Mouse (Mus musculus) activated CD4-positive, CD25-positive, alpha-beta regulatory T cell (primary cell): ENCODE results near the gene Zfp184. TPM values are rescaled to one million over a fixed set of nuclear protein-coding genes. Genes with fewer than 3 reads are reported as not detected.

Experiments used
- polyA plus RNA-seq, 2 experiments: library from polyadenylated mRNA; unstranded; fragments of 100-300 nt; shearing (Covaris generic); gene quantifications; one replicate each; pipeline ENCODE4 v1.2.1; 2017

The Zfp184 gene
- polyA plus RNA-seq: under 1 TPM in 1 of 2 experiments, not detected in 1; 0.09 TPM

GRCm38 (mm10) chr13:21944926-21945740 lies at the start of gene Zfp184:
Zfp184 (plus strand) TSS chr13:21945094.

GRCm38 (mm10) chr13:21980981-21981802 lies 36.3 kb downstream of the Zfp184 start, which contains the start of gene Pom121l2:
Pom121l2 (plus strand) TSS chr13:21981194.

GRCm38 (mm10) chr13:22009642-22010041 lies 64.7 kb downstream of the Zfp184 start, which contains the start of gene Prss16:
Prss16 (minus strand) TSS chr13:22009742.

Other genes starting within 250 kb of the Zfp184 start
- not detected for gene Olfr1359, start 247.0 kb upstream of the Zfp184 start, polyA plus RNA-seq
- gene Hist1h2bl, start 229.0 kb upstream of the Zfp184 start, polyA plus RNA-seq: under 1 TPM; 0.64 to 0.91 TPM
- 10 to 100 TPM in 1 of 2 experiments, 1 to 10 TPM in 1; 8.5 to 16.3 TPM for gene Hist1h2ai, start 228.7 kb upstream of the Zfp184 start, polyA plus RNA-seq
- 1 to 10 TPM; 3.5 to 6.8 TPM for gene Hist1h3h, start 227.4 kb upstream of the Zfp184 start, polyA plus RNA-seq
- gene Hist1h2bm, start 223.1 kb upstream of the Zfp184 start, polyA plus RNA-seq: 1 to 10 TPM; 1.4 to 2.6 TPM
- 1 to 10 TPM in 1 of 2 experiments, not detected in 1; 1.2 TPM for gene Hist1h4j, start 210.0 kb upstream of the Zfp184 start, polyA plus RNA-seq
- gene Hist1h4k, start 194.6 kb upstream of the Zfp184 start, polyA plus RNA-seq: 10 to 100 TPM; 14.4 to 26.1 TPM
- gene Hist1h2ak, start 191.3 kb upstream of the Zfp184 start, polyA plus RNA-seq: 1 to 10 TPM; 5.2 to 7.9 TPM
- 1 to 10 TPM in 1 of 2 experiments, not detected in 1; 3.5 TPM for gene Hist1h2bn, start 191.0 kb upstream of the Zfp184 start, polyA plus RNA-seq
- 10 to 100 TPM; 12.2 to 12.7 TPM for gene Hist1h1b, start 164.5 kb upstream of the Zfp184 start, polyA plus RNA-seq
- 1 to 10 TPM; 1.3 to 2.5 TPM for gene Hist1h3i, start 161.7 kb upstream of the Zfp184 start, polyA plus RNA-seq
- 10 to 100 TPM in 1 of 2 experiments, 1 to 10 TPM in 1; 1.0 to 13.1 TPM for gene Hist1h2an, start 157.9 kb upstream of the Zfp184 start, polyA plus RNA-seq
- gene Hist1h2bp, start 157.6 kb upstream of the Zfp184 start, polyA plus RNA-seq: 1 to 10 TPM in 1 of 2 experiments, not detected in 1; 1.5 TPM
- 10 to 100 TPM; 10.3 to 13.9 TPM for gene Hist1h2bq, start 134.9 kb upstream of the Zfp184 start, polyA plus RNA-seq
- not detected for gene Hist1h2ao, start 134.6 kb upstream of the Zfp184 start, polyA plus RNA-seq
- 10 to 100 TPM; 27.8 to 33.8 TPM for gene Hist1h4m, start 133.3 kb upstream of the Zfp184 start, polyA plus RNA-seq
- gene Hist1h4n, start 112.9 kb upstream of the Zfp184 start, polyA plus RNA-seq: 10 to 100 TPM in 1 of 2 experiments, 1 to 10 TPM in 1; 6.0 to 10.8 TPM
- 100 to 1,000 TPM; 513 to 599 TPM for gene Hist1h2ap, start 111.6 kb upstream of the Zfp184 start, polyA plus RNA-seq
- gene Hist1h2br, start 111.4 kb upstream of the Zfp184 start, polyA plus RNA-seq: 10 to 100 TPM; 10.1 to 13.9 TPM
- gene Pom121l2, start 36.1 kb downstream of the Zfp184 start, polyA plus RNA-seq: not detected
- gene Prss16, start 64.6 kb downstream of the Zfp184 start, polyA plus RNA-seq: under 1 TPM; 0.28 to 0.85 TPM
- not detected for gene Hist1h2ah, start 90.5 kb downstream of the Zfp184 start, polyA plus RNA-seq
- 1 to 10 TPM in 1 of 2 experiments, under 1 TPM in 1; 0.45 to 2.6 TPM for gene Hist1h2bk, start 90.8 kb downstream of the Zfp184 start, polyA plus RNA-seq
- gene Hist1h4i, start 96.3 kb downstream of the Zfp184 start, polyA plus RNA-seq: 10 to 100 TPM; 12.3 to 15.6 TPM
- gene Hist1h2ag, start 97.8 kb downstream of the Zfp184 start, polyA plus RNA-seq: 10 to 100 TPM; 12.1 to 24.2 TPM
- 10 to 100 TPM in 1 of 2 experiments, 1 to 10 TPM in 1; 4.8 to 10.1 TPM for gene Hist1h2bj, start 98.1 kb downstream of the Zfp184 start, polyA plus RNA-seq
- gene Vmn1r188, start 139.3 kb downstream of the Zfp184 start, polyA plus RNA-seq: not detected
- gene Vmn1r189, start 160.7 kb downstream of the Zfp184 start, polyA plus RNA-seq: not detected
- gene Vmn1r191, start 238.9 kb downstream of the Zfp184 start, polyA plus RNA-seq: not detected
- gene Vmn1r192, start 246.0 kb downstream of the Zfp184 start, polyA plus RNA-seq: not detected